Mouse (Mus musculus): ENCODE measurements around the gene Txk.

GRCm38 (mm10) chr5:72710572-72711278 lies 41.9 kb downstream of the Txk start:
- TF ChIP-seq CTCF (IDR thresholded peaks at IDR 0.05; ENCODE audit: borderline replicate concordance, extremely low read depth, insufficient read depth, insufficient read length): peak; percentile 70; the same call in 1 of the 2 replicates
- no peak for TF ChIP-seq POLR2A (IDR thresholded peaks at IDR 0.05; ENCODE audit: borderline replicate concordance, extremely low read depth, insufficient read depth, insufficient read length, poor library complexity, severe bottlenecking)
